Mouse (Mus musculus): Measurements from ENCODE around the gene Gm10184. TPM values are rescaled to one million over a fixed set of nuclear protein-coding genes. Genes with fewer than 3 reads are reported as not detected.
"Not testable (repeated sequence)": the region's sequence is repeated elsewhere in the genome, so short reads cannot be mapped to it uniquely, and the experiment has no call there.

Gene Gm10184
- 10 to 100 TPM; 34.1 to 35.8 TPM for total RNA-seq (2021)

- intact Hi-C loops (cut with DNase I): no loop called here
- DNase-seq: no peak
These were observed at the start of gene Gm10184 for GRCm38 (mm10) chr17:89910349-89910748. Gene Gm10184 (minus strand): TSS chr17:89910449.

DNA sequence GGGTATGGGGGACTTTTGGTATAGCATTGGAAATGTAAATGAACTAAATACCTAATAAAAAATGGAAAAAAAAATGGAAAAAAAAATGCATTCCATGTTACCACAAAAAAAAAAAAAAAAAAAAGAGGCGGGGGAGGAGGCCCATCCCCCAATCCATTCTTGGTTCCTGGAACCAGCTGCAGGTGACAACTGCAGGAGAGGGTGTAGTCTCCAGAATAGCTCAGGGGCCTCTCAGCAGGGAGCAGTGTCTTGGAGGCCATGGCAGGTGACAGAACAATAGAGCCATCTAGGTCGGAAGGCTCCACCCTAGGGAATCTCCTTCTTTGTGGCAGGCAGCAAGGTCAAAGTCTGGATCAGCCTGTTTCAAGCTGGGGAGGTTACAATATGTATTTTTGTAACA lies 23.7 kb upstream of the Gm10184 start:
- intact Hi-C loops (cut with DNase I): no loop called here
- DNase-seq: no peak

- DNase-seq: no peak
- intact Hi-C loops (cut with DNase I): no loop called here
These were observed 2.6 kb downstream of the Gm10184 start for GRCm38 (mm10) chr17:89907686-89908085.

GRCm38 (mm10) chr17:89904701-89905100 lies 5.5 kb downstream of the Gm10184 start:
- DNase-seq; intact Hi-C loops (cut with DNase I): not testable (repeated sequence)

DNA sequence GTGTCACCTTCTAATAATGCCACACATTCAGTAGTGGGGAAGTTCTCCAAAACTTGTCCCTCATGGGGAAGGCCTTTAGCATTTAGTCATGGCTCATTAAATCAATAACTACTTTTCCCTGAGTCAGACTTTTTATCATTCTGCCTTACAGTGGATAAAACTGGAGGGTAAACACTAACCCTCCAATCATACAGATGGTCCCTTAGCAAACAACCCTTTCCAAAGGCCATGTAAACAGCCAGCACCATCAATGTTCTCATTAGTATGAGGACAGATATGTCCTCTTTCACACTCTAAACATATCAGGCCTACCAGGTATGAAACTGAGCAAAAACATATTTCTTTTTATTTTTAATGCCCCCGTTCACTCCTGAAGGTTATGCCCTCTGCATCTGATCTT lies 7.5 kb downstream of the Gm10184 start:
- DNase-seq: no peak
- intact Hi-C loops (cut with DNase I): no loop called here

DNA sequence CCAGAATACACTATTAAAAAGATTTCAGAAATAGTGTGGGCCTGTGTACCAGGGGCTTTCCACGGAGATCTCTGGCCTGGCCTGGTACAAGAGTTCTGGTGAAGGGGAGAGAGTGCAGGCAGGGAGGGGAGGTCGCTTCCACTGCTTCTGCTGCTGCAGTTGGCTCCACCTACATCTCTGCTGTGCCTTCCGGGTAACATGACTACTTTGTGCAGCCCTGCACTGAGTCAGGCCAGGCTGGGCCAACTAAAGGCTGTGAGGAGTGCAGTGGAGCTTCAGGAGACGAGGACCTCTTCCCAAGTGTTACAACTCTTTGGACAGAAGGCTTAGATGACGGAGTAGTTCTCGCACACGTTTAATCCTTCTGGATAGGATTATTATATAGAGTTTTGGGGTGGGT lies 9.6 kb downstream of the Gm10184 start:
- no peak for DNase-seq
- intact Hi-C loops (cut with DNase I): no loop called here

DNA sequence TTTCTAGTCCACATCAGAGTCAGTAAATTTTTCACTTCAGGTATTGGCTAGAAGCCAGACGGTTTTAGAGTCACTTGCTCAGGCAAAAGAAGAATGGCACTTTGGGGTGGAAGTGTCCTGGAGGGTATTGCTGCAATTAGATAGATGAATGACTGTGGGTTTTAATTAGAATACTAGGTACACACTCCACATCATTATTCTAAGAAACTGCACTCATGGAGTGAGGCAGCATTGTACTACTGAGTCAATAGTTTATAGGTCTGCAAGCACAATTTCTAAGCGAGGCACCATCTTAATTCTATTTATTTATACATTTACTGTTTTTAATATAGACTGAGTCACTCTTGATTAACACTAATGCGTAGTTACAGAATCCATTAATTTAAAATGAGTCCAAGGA lies 10.4 kb downstream of the Gm10184 start:
- intact Hi-C loops (cut with DNase I): no loop called here
- no peak for DNase-seq

DNA sequence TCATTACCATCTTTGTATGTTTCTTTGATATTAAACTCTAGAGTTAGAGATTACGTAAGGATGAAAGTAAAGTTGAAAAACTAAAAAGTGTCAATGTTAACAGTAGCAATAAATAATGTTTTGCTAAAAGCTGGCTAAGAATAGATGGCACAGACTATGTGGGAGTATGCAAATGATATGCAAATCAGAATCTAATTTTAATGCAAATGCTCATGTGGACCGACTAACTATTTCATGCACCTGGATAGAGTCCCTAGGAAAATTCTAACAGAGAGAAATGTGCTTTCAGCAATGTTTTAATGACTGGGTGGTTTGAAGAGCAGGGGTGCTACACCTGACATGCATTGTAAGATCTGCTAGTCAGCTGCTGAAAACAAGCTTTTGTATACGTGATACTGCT lies 45.3 kb downstream of the Gm10184 start:
- no peak for DNase-seq
- intact Hi-C loops (cut with DNase I): no loop called here

Data from heart, postnatal 36 days (tissue).